Mouse (Mus musculus) hindbrain, embryonic 15.5 days (tissue): ENCODE data around the gene Pard3. TPM values are rescaled to one million over a fixed set of nuclear protein-coding genes. Genes with fewer than 3 reads are reported as not detected.

Experiments used
- ATAC-seq: fragments of 200-750 bp; cut with Nextera tagmentation; 2 replicates; pipeline ENCODE4 v1.8.0; 2017; ENCODE audit warnings: low read depth, moderate number of reproducible peaks, moderate TSS enrichment; ENCODE audit not compliant: low FRiP score
- H3K27ac ChIP-seq: fragments of 300-500 bp; sonication (generic); replicated peaks from 2 replicates; pipeline ENCODE4 v1.5.1; 2015; ENCODE audit warnings: mild to moderate bottlenecking, inconsistent platforms
- H3K27me3 ChIP-seq: fragments of 300-500 bp; sonication (generic); 2 replicates; pipeline ENCODE4 v1.6.1; 2015; ENCODE audit warnings: control low read depth, inconsistent platforms
- H3K36me3 ChIP-seq: fragments of 300-500 bp; sonication (generic); 2 replicates; pipeline ENCODE4 v1.6.1; 2015; ENCODE audit warnings: control low read depth, inconsistent platforms
- H3K4me1 ChIP-seq: fragments of 300-500 bp; sonication (generic); replicated peaks from 2 replicates; pipeline ENCODE4 v1.6.1; 2015; ENCODE audit warnings: control low read depth, inconsistent platforms
- H3K4me2 ChIP-seq: fragments of 300-500 bp; sonication (generic); 2 replicates; pipeline ENCODE4 v1.6.1; 2015; ENCODE audit warnings: moderate library complexity, mild to moderate bottlenecking, inconsistent platforms
- H3K4me3 ChIP-seq: fragments of 300-500 bp; sonication (generic); 2 replicates; pipeline ENCODE4 v1.5.1; 2015; ENCODE audit warnings: mild to moderate bottlenecking, inconsistent platforms
- H3K9ac ChIP-seq: fragments of 300-500 bp; sonication (generic); 2 replicates; pipeline ENCODE4 v1.6.1; 2015; ENCODE audit warnings: inconsistent platforms
- H3K9me3 ChIP-seq: fragments of 300-500 bp; sonication (generic); 2 replicates; pipeline ENCODE4 v1.6.1; 2016; ENCODE audit warnings: control low read depth, inconsistent platforms
- WGBS: fragments of 180-500 bp; shearing (Covaris S2); methylation state at CpG from one replicate; pipeline ENCODE4 v1.1.7; 2015; 5-methylcytosine and 5-hydroxymethylcytosine counted together
- polyA plus RNA-seq: library from polyadenylated mRNA; unstranded; fragments of >200 nt; fragmentation: Nextera tagmentation; extraction: Ambion mirVana; gene quantifications from 2 replicates; pipeline ENCODE4 v1.2.1, GENCODE M21; 2015

The Pard3 gene
- polyA plus RNA-seq, 1 experiment from 2014 or later = 18.2 TPM

DNA sequence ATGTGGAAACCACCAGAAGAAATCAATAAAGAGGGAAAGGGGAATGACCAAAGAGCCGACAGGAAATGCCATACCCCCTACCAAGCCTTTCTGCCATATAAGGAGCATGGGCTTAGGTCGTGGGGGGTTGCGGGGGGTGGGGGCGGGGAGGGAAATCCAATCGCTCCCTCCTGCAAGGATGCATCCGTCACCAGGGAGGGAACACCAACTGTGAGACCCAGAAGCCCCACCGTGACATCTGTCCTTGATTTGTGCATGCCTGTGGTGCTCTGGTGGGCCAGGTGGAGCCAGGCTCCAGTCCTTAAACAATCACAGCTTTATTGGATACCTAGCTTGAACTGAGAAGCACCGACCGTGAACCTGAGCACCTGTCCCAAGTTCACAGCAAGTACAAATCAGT lies 24.7 kb downstream of the Pard3 start:
- Histone ChIP-seq H3K4me3 (no peak overlapping the region), H3K27ac (peak overlapping the region; percentile 30; the same call in 1 of the 2 replicates)

DNA sequence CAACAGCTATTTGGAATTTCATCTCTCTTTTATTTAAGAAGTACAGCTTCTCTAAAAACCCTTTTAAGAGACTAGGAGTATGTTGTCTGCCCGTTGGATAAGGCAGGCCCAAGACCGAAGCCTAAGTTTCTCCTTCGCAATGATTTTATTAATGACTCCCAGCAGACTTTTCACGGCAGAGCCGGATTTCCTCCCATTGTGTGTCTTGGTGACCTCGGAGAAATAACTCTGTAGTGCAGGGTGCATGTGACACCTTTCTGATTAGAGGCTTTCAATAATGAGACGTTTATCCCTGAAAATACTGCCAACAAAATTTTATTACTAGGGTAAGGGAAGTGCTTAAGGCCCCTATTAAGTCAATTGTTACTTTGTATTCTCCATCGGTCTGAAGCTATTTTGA lies 25.3 kb downstream of the Pard3 start:
- Histone ChIP-seq H3K27me3 (no peaks in the 10 kb centered on the region), H3K27ac (0 out of 2 replicates have a peak overlapping the region, but pooled peaks have one; percentile 30), H3K4me3 (no peak overlapping the region), H3K9me3 (no peaks in the 10 kb centered on the region), H3K9ac (no peak overlapping the region), H3K36me3 (no peaks in the 10 kb centered on the region), H3K4me2 (no peak overlapping the region), H3K4me1 (peaks cover 33% of the 10 kb centered on the region)
- 41% methylated on average over 8 of the region's 8 CpGs for WGBS
- no peak for ATAC-seq

More for the DNA sequence above, 24.7 kb downstream of the Pard3 start:
- H3K27me3 ChIP-seq = no peaks in the 10 kb centered on the region
- H3K4me1 ChIP-seq = peaks cover 28% of the 10 kb centered on the region
- no peaks in the 10 kb centered on the region for H3K36me3 ChIP-seq
- no peaks in the 10 kb centered on the region for H3K9me3 ChIP-seq
- no peak overlapping the region for H3K9ac ChIP-seq
- WGBS = 22% methylated on average over 9 of the region's 9 CpGs
- 0 out of 2 replicates have a peak overlapping the region, but pooled peaks have one; percentile 1 for H3K4me2 ChIP-seq
- no peak for ATAC-seq

DNA sequence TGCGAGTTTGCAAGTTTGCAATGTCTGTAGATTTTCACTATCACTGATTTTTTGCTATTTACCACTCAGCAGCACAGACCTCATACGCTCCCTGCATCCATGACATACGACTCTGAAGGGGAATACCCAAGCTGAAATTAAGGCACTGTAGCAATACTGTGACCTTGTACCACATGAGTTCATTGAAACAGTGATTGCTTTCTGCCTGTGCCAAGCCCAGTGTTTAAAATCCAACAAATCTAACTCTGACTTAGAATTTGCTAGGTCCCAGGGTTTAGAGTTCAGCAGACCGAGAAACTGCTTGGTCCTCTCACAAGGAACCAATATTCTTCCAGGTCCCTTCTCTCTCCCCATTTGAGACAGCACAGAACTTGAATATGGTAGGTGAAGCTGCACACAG lies 26.7 kb downstream of the Pard3 start:
- Histone ChIP-seq H3K36me3 (no peaks in the 10 kb centered on the region), H3K27ac (no peak overlapping the region), H3K4me2 (no peak overlapping the region), H3K4me1 (peaks cover 35% of the 10 kb centered on the region), H3K4me3 (no peak overlapping the region), H3K9me3 (no peaks in the 10 kb centered on the region), H3K27me3 (no peaks in the 10 kb centered on the region), H3K9ac (no peak overlapping the region)
- ATAC-seq = no peak
- WGBS = 82% methylated on average over 4 of the region's 4 CpGs

DNA sequence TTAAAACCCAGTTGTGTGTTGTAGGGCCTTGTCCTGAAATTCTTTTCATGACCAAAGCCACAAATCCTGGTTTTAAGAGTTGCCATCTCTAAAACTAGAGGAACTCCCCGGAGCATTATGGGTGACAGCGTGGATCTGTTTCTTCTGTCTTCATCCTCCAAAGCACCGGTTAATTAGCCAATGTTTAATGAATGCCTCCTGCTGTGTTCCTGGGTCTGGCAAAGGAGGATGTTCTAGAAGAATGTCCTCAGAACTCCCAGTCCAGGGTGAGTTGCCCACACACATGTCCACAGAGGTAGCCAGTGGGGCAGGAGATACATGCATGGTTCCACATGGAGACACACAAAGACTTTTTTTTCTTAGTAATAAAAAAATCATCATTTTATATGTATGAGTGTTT lies 28.2 kb downstream of the Pard3 start:
- Histone ChIP-seq H3K27ac (peak overlapping the region; percentile 71), H3K4me3 (no peak overlapping the region), H3K4me2 (no peak overlapping the region), H3K27me3 (no peaks in the 10 kb centered on the region), H3K36me3 (no peaks in the 10 kb centered on the region), H3K4me1 (peaks cover 41% of the 10 kb centered on the region), H3K9ac (no peak overlapping the region), H3K9me3 (no peaks in the 10 kb centered on the region)
- 66% methylated on average over 3 of the region's 3 CpGs for WGBS
- ATAC-seq = no peak

DNA sequence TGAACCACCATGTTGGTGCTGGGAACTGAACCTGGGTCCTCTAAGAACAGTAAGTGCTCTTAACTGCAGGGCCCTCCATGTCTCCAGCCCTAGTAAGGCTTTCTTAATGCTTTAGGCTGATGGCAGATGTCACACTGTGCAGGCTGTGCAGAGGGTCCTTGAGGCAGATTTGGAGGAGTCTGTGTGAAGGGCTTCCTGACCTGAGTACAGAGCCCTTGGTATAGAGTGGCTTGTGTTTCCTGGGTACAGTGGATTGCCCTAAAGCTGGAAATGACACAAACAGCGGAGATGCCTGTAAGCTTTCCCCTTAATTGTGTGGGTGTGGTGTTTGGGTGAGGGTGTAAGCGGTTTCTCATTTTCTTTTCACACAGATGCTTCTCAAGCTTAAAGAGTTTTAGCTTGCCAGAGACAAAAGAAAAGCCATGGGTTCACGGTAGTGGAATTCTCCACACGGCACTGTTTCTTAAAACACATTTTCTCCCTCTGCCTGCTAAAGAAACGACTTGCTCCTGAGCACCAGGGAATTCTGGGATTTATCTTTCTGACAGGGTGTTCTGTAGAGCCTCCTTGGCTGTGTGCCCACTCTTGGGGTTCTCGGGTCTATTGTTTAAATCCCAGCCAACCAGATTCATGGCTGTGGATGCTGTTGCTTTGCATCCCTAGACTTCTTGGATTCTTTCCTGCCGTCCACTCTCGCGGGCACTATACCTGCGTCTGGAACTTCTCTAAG lies 28.9 kb downstream of the Pard3 start:
- 11% methylated on average over 10 of the region's 10 CpGs for WGBS

DNA sequence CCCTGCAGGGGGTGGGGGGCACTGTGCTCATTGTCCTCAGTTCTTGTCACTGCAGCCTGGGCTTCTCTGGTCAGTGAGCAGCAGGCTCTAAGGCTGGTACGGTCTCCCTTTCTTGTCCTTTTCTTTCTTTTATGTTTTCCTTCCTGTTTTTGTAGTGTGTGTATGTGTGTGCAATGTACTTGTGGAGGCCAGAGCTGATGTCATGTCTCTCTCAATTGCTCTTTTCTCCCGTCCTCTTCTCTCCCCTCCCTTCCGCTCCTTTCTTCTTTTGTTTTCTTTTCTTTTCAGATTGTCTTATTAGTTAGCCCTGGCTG lies 29.4 kb downstream of the Pard3 start:
- Histone ChIP-seq H3K4me1 (peaks cover 39% of the 10 kb centered on the region), H3K27ac (peak overlapping the region; percentile 71), H3K9me3 (no peaks in the 10 kb centered on the region), H3K9ac (no peak overlapping the region), H3K36me3 (no peaks in the 10 kb centered on the region), H3K27me3 (no peaks in the 10 kb centered on the region), H3K4me3 (0 out of 2 replicates have a peak overlapping the region, but pooled peaks have one; percentile 4), H3K4me2 (peak overlapping the region; percentile 45)
- no peak for ATAC-seq
- 29% methylated on average over 3 of the region's 3 CpGs for WGBS

More for the DNA sequence above, 28.9 kb downstream of the Pard3 start:
- no peaks in the 10 kb centered on the region for H3K27me3 ChIP-seq
- peak overlapping the region; percentile 71 for H3K27ac ChIP-seq
- peak; percentile 73 for ATAC-seq
- 0 out of 2 replicates have a peak overlapping the region, but pooled peaks have one; percentile 4 for H3K4me3 ChIP-seq
- no peaks in the 10 kb centered on the region for H3K9me3 ChIP-seq
- H3K36me3 ChIP-seq = no peaks in the 10 kb centered on the region
- peak overlapping the region; percentile 45 for H3K4me2 ChIP-seq
- peaks cover 41% of the 10 kb centered on the region for H3K4me1 ChIP-seq
- H3K9ac ChIP-seq = no peak overlapping the region

DNA sequence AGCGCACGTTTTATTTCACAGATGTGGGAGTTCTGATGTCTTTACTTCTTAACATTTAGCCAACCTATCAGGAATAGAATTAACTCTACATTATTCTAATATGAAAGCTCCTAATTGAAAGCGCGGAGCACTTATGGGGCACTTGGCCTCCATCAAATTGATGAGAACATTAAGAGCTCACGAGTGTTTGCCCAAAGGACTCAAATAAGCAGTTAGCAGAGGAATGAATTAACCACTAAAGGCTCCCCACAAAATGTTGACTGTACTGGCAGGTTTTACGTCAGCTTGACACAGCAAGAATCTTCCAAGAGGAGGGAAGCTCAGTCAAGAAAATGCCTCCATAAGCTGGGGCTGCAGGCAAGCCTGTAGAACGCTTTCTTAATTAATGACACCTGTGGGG lies 32.1 kb downstream of the Pard3 start:
- no peaks in the 10 kb centered on the region for H3K36me3 ChIP-seq
- 69% methylated on average over 7 of the region's 7 CpGs for WGBS

DNA sequence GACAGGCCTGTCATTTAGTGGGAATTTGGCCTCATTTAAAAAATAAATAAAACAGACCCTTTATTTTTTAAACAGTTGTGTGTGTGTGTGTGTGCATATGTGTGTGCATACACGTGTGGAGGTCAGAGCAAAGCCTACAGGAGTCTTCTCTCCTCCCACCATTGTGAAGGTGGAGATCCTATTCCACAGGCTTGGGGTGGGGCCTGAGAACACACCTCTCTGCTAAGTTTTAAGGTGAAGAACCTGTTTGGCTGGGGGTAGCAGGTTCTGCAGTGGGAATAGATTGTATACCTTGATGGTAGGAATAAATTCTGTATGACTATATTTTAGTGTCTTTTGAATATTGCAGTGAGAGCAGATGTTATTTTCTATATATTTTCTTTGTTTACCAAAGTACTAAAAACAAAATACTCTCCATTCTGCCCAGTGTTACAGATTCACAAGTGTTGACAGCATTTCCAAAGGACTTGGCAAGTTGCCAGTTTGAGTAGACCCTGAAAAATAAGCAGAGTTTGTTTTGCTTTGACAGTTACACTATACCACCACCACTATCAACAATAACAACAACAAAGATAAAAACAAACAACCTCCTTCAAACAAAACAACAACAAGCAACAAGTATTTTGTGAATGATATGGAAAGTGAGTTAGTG lies 35.9 kb downstream of the Pard3 start:
- no peak overlapping the region for H3K27ac ChIP-seq
- 0 out of 2 replicates have a peak, but pooled peaks cover 6% of the 10 kb centered on the region for H3K4me1 ChIP-seq
- H3K9me3 ChIP-seq = no peaks in the 10 kb centered on the region
- no peak overlapping the region for H3K4me2 ChIP-seq
- H3K4me3 ChIP-seq = no peak overlapping the region
- no peaks in the 10 kb centered on the region for H3K27me3 ChIP-seq
- ATAC-seq = no peak
- 74% methylated on average over 1 of the region's 1 CpGs for WGBS
- H3K9ac ChIP-seq = no peak overlapping the region
- H3K36me3 ChIP-seq = no peaks in the 10 kb centered on the region

More for the DNA sequence above, 32.1 kb downstream of the Pard3 start:
- Histone ChIP-seq H3K4me2 (no peak overlapping the region), H3K4me1 (peaks cover 27% of the 10 kb centered on the region), H3K27ac (no peak overlapping the region), H3K4me3 (no peak overlapping the region), H3K27me3 (no peaks in the 10 kb centered on the region), H3K9ac (no peak overlapping the region), H3K9me3 (no peaks in the 10 kb centered on the region)
- ATAC-seq = no peak

DNA sequence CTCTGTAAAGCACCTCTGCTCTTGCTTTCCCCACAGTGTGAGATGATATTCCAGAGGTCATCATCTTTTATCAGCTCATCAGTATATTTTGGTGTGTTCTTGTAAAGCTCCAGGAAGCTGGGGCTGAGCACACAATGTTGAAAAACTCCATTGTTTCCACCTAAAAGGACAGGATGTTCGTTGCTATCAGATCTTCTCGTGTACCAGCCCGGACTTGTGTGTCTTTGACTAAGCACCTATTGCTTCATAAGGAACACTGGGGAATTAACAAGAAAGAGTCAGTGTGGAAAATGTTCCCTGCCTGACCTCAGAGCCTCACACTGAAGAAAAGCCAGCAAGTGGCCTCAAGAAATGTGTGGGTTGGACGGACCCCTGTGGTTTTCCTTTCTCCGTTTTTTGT lies 39.6 kb downstream of the Pard3 start:
- Histone ChIP-seq H3K4me3 (no peak overlapping the region), H3K9ac (no peak overlapping the region), H3K4me1 (peaks cover 11% of the 10 kb centered on the region; the same call in 1 of the 2 replicates), H3K27me3 (no peaks in the 10 kb centered on the region), H3K4me2 (no peak overlapping the region), H3K9me3 (no peaks in the 10 kb centered on the region), H3K27ac (no peak overlapping the region), H3K36me3 (no peaks in the 10 kb centered on the region)
- no peak for ATAC-seq
- 57% methylated on average over 5 of the region's 5 CpGs for WGBS

DNA sequence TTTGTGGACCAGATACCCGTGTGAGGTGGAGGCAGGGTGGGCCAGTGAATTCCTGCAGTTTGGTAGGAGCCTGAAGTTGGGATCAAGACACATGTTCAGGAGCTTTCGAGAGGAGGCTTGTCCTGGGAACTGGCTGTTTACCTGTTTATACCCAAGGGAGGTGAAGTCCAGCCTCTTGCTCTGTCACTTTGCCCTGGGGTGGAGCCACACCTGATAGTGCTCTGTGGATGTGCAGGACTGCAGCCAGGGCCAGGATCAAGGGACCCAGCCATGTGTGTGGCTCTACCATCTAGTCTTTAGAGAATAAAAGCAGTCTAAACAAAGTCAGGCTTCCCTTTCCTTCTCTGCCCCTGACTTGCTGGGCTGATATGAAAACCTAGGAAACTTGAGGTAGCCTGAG lies 40.9 kb downstream of the Pard3 start:
- WGBS = 92% methylated on average over 2 of the region's 2 CpGs
- no peaks in the 10 kb centered on the region for H3K9me3 ChIP-seq
- H3K4me3 ChIP-seq = no peak overlapping the region

DNA sequence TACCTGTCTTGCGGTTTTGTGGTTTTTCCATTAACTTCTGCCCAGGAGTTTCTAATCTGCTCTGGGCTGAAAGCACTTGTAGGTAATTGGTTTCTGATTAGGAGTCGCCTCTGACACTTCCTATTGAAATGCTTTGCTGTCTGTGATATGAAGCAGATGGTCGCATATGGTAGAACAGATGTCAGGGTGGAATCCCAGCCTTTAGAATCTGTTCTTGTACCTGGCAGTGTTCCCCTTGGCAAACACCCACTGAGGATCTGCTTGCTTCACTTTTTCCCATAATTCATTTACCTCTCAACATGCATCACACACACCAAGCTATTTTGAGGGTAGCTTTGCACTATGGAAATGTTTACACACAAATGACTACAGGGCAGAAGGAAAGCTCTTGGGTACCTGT lies 44.2 kb downstream of the Pard3 start:
- Histone ChIP-seq H3K27me3 (no peaks in the 10 kb centered on the region), H3K4me3 (no peak overlapping the region), H3K4me1 (peaks cover 24% of the 10 kb centered on the region), H3K27ac (no peak overlapping the region), H3K9me3 (no peaks in the 10 kb centered on the region), H3K4me2 (no peak overlapping the region), H3K36me3 (no peaks in the 10 kb centered on the region), H3K9ac (no peak overlapping the region)
- WGBS = 52% methylated on average over 3 of the region's 3 CpGs
- ATAC-seq = peak; percentile 59; the same call in 1 of the 2 replicates

More for the DNA sequence above, 40.9 kb downstream of the Pard3 start:
- Histone ChIP-seq H3K9ac (no peak overlapping the region), H3K36me3 (no peaks in the 10 kb centered on the region), H3K4me1 (peaks cover 14% of the 10 kb centered on the region; the same call in 1 of the 2 replicates), H3K27ac (no peak overlapping the region), H3K27me3 (no peaks in the 10 kb centered on the region), H3K4me2 (no peak overlapping the region)
- no peak for ATAC-seq

DNA sequence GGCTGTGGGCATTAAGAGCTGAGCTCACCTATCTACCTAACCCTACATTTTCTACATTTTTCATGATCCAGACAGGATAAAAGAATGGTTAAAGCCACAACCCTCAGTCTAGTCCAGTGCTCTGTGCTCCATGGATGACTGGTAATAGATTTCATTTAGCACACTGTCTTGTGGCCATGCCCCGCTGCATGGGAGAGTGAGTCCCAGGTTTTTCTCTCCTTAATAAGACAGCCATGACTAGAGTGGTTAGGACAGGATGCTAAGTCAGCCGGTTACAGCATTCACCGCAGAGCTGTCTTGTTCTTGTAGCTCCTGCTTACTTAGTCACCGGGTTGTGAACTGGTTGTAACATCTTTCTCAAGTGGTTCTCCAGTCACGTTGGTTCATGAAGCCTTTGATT lies 49.5 kb downstream of the Pard3 start:
- H3K4me2 ChIP-seq = no peak overlapping the region
- H3K4me3 ChIP-seq = no peak overlapping the region
- peaks cover 16% of the 10 kb centered on the region for H3K4me1 ChIP-seq
- no peaks in the 10 kb centered on the region for H3K9me3 ChIP-seq
- no peaks in the 10 kb centered on the region for H3K27me3 ChIP-seq
- no peak; the same call in 1 of the 2 replicates for ATAC-seq
- H3K9ac ChIP-seq = no peak overlapping the region
- WGBS = 84% methylated on average over 5 of the region's 5 CpGs
- no peak overlapping the region for H3K27ac ChIP-seq
- no peaks in the 10 kb centered on the region for H3K36me3 ChIP-seq
